Mouse (Mus musculus) urinary bladder, adult 18-20 months (tissue): ENCODE results near the gene Chst1.

Source experiments
- DNase-seq, 2 experiments: peaks; one replicate each; pipeline ENCODE4 v3.0.0; 2022; ENCODE audit warnings: low spot score in 2 of 2, mixed read lengths in 2 of 2

Chst1 gene

DNA sequence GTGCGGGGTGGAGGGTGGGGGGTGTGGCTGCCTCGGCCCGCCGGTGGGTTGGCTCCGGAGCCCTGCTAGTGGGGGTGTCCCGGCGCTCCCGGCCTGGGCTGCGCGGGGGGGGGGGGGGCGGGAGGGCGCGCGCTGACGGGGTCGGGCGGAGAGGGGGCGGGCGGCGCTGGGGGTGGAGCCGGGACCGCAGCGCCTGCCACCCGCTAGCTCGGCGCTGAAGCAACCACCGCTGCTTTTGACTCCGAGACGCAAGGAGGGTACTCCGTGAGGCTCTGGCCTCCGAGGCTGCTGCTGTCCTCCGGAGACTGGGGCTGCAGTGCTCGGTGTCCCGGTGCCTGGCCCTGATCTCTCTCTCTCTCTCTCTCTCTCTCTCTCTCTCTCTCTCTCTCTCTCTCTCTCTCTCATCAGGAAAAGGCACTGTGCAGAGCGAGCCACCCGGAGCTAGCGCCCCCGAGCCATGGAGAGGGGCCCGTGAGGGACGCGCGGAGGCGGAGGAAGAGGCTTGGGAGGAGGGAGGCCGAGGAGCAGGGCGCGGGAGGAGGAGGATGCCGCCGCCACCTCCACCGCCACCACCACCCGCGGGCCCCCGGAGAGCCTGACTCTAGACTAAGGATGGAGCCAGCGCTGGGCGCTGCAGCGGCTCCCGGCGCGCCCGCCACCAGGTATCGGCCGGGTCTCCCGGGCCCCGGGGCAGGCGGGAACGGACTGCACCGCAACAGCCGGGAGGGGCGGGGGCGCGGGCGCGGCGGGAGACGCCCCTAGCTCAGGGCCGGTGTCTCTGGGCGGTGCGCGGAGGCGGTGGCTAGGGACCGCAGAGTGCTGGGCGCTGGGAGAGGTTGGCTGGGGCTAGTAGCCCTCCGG lies at the start of gene Chst1:
Gene Chst1, plus strand, starts transcription at position 221 of the 861 bp plus-strand sequence.
- peak in 1 of 2 experiments; percentile 15 for DNase-seq

DNA sequence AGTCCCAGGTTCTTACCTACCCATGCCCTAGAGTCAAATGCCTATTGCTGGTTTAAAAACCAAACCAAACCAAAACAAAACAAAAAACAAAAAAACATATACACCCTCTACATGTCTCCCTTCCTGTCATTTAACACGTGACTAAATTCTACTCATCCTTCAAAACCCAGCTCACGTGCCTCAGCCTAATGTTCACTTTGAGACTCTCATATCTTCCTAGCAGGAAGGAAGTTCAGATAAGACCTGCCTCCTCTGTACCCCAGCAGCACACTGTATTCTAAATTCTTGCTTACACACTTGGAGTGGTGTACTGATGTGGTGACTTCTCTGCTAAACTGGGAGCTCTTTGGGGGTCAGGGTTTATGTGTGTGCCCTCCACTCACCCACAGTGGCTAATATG lies 49.5 kb upstream of the Chst1 start:
- DNase-seq = no peak

DNA sequence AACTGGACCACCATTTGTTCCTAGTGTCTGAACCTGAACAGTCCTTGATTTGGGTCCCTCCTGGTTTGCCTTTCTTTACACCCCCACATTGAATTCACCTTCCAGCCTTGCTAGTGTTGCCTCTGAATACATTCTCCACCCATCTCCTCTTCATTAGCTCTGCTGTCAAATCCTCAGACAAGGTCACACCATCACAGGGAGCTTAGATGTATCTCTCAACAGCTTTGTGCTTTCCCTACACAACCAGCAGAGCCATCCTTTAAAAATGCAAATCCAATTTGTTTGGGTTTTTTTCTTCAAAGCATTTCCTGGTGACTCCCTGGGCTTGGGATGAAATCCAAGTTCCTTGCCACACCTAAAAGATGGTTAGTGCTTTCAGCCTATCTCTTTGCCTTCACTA lies 45.0 kb upstream of the Chst1 start:
- DNase-seq = no peak

DNA sequence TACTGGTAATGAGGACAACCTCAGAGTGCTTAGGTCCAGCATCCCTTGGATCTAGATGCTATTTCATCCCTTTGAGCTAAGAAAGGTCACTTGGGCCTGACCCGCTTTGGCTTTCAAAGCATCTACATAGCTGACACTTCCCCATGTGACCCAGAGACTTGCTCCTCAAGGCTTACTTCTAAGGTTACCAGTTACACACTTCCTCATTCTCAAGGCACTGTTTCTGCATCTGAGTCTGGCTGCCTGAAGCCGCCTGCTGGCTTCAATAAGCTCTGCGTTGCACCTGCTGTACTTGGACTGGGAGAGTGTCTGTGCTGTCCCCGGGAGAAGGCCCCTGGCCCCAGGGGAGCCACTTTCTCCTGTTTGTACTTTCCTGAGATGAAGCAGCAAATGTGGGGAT lies 36.6 kb upstream of the Chst1 start:
- no peak for DNase-seq

DNA sequence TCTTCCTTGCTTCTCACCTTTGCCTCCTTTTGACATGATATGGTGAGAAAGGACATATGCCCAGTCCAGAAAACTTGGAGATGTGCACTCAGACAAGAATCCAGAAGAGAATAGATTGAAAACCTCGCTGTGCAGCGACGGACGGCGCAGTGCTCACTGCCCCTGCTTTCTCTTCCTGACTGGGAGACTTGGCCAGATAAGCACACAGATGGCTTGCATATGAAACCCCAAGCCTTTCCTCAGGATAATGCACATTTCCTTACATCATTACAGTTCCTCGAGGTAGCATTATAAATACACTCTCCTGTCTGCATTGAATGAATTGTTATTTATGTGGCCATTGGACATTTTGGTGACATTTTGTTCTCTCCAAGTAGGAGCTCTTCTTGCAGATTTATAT lies 28.9 kb upstream of the Chst1 start:
- DNase-seq = no peak

DNA sequence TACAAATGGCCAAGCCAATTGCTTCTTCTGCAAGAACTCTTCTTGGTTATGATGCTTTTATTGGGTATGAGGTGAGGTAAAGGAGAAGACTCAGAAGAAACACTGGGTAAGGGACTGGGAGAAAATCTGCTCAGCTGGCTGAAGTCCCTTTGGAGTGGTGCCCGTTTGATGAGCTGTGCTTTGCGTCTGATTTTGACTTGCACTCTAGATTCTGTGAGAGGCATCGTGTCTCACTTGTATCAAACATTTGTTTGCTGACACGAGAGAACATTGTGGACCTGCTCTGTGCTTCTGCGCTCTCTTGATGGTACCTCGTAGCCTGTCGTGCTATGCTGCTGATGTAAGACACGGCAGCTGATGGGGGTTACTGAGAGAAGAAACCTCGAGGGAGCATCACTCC lies 21.7 kb upstream of the Chst1 start:
- no peak for DNase-seq

DNA sequence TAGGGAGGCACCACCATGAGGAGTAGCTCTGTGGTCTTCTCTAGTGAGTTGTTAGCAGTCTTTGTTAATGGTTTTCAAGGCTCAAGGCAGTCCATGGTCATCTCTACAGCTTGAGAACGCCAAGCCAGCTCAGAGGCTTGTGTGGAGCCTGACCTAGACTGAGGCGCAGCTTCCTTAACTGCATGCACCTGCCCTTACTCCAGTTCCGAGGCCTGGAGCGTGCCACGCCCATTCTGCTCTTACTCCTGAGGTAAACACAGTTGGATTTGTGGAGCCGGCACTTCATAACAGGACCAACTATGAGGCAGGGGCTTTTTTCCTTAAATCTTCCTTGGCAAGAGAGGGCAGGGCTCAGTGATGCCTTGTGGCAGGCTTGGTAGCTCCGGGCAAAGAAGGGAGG lies 18.2 kb upstream of the Chst1 start:
- no peak for DNase-seq

DNA sequence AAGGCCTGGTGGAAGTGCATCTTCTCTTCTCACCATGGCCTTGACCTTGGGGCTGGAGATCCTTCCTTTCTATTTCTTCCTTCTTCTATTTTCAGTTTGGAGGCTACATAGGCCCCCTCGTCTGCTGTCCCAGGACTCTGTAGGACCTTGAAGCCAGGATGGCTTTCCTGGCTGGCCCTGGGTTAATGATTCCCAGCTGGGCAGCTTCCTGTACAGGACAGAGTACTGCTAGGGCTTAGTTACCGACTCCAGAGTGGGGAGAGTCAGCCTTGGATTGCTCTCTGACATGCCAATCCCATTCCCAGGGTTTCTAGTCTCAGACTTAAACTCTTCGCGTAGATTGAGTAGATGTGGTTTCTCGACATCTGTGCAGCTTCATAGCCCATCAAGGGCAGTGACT lies 16.9 kb upstream of the Chst1 start:
- no peak for DNase-seq

DNA sequence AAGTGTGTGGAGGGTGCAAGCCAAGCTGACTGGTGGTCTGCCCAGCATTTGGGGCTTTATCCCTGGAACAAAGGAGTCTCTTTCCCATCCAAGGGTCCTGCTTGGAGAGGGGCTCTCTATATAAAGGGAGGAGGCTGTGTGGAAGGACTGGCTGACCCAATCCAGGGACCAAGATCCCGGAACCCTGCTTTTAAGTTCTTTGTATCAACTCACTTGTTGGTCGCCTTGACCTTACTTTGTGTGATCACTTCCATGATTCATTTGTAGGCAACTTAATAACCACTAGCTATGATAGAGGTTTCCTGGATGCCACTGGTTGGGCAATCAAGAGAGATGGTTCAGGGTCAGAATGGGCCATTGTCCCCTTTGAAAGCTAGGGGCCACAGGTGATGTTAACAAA lies 11.7 kb upstream of the Chst1 start:
- no peak for DNase-seq

DNA sequence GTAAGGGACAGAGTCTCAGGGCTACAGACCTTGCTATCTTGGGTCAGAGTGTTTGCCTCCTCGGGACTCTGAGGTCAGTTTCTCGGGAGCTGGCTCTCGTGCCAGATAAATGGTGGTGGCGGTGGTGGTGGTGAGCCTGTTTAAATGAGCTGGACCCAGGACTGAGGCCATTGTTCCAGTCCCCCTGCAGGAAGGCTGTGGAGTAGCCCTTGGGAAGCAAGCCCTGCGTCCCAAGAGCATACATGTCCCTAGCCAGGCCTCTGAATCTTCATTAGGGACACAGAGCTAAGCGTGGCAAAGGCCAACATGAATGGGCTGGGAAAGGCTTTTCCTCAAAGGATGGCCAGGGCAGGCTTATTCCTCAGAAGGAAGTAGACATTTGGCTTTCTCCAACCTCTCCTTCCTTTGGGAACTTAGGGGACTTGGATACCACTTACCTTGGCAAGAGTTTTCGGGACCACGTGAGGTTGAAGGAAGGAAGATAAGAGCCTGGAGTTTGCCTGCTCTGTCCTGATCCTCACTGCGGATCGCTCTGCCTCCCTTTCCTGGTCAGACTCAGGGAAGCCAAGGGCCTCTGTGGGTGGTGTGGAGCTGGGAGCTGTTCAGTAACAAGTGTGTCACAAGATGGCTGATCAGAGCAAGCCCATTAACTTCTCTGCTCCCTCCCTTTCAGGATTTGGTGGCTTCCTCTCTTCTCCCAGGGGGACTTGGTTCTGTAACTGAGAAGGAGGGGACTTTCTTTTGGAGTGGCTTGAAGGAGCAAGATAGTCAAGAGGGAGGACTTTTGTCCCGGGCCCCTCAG lies 4.4 kb upstream of the Chst1 start:
- no peak for DNase-seq

DNA sequence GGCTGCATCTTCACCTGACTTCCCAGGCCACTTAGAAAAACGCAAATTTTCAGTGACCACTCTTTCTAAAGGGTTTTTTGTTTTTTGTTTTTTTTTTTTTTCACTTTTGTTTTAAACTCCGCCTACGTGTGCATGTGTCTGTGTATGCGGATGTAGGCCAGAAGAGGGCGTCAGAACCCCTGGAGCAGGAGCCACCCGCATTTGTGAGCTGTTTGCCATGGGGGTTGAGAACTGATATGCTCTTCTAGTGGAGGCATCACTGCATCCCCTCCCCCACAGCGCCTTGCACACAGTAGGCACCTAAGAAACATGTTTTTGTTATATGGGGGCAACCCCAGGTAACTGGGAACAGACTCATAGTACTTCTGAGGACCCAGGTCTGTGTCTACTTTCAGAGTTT lies 2.2 kb upstream of the Chst1 start:
- DNase-seq = no peak

DNA sequence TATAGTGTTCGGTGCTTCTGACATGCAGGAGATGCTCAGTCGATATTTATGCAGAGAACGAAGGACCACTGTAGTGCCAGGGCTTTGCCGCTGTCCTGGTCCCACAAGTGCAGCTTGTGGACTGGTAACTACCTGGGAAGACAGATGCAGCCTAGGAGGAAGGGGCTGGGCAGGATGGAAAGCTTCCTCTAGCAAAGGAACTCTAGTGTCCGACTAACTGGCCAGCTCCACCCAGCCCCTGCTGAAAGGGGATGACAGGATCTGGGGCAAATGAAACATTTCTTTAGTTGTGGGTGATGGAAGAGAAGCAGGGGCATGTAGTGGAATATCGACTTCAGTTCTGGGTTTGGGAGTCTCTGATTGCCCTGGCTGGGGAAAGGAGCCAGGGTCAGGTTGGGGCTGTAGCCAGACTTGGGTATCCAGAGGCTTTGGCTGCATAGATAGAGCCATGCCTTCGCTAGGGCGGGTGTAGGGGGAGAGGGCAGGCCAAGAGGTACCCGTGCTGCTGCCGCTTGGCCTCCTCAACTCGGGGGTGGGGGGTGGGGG lies 493 bp upstream of the Chst1 start:
- DNase-seq = no peak

DNA sequence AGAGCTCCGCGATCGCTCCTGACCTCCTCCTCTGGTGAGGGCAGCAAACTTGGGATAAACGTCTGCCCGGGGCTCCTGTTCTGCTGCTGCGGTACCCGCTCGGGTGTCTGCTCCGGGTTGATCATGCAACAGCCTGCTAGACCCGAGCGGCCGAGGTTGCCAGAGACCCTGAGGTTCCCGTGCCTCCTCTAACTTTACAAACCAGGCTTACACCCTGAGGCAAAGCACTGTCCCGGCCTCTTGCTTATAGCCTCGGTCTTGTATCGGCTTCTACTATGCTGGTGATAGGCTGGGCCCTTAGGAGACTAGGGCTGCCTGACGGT lies 802 bp downstream of the Chst1 start:
- no peak for DNase-seq

DNA sequence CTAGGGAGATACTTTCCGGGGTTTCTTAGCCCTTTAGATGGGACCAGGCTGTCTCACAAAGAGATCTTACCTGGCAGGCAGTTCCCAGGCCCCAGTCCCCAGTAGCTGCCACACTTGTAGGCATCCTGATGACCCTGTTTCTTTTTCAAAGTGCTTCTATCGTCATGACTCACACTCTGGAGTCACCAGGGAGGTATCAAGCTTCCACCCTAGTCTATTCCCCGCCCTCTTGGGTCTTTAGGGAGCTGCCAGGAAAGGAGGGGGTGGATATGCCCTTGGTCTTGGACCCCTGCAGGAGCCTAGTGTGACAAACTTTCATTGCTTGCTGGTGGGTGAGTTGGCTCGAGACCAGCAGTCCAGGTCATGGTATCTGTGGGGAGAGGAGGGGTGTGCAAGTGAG lies 1.7 kb downstream of the Chst1 start:
- DNase-seq = no peak

DNA sequence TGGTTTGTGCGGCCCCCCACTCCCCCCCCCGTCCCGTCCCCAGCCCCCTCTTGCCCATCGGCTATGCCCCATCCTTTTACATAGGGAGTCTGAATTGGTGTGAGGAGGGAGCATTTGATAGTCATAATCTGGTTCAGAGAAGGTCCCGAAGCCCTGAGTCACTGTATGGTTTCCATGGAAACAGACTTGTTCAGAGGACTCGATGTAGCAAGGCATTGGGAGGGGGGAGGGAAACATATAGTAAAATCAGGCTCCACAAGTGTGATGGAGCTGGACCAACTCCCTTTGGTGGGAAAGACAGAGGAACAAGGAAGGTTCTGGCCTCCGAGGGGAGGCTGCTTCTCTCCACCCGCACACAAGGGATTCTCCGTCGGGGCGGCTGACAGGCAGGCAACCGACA lies 2.6 kb downstream of the Chst1 start:
- no peak for DNase-seq

DNA sequence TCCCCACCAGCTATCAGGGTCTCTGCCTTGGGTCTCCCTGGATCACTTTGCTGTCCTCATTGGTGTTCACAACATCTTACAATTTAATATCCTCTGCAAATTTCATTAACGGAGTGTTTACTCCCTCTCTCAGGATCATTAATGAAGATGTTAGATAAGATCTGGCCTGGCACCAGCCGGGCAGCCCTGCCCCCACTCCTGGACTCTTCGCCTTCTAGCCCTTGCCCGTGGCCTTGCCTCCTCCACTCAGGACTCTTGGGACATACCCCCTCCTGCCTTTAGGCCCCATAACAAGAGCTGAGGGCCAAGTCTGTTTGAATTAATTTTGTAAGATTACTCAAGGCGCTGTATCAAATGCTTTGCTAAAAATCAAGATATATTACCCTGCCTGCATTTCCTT lies 4.1 kb downstream of the Chst1 start:
- no peak for DNase-seq

DNA sequence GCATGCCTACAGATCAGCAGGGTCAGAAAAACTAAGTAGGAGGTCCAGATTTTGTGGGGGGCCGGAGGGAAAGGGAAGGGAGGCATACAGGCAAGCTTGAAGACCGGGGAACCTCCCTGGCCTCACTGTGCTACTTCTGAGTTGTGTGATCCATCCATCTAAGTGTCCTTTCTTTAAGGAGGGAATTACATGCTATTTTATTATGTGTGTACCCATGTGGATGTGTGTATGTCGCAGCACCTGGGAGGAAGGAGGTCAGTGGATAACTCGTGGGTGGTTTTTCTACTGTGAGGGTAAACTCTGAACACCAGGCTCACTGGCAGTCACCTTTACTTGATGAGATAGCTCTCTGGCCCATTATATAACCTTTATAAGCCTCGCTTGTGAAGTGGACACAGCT lies 5.1 kb downstream of the Chst1 start:
- no peak for DNase-seq

DNA sequence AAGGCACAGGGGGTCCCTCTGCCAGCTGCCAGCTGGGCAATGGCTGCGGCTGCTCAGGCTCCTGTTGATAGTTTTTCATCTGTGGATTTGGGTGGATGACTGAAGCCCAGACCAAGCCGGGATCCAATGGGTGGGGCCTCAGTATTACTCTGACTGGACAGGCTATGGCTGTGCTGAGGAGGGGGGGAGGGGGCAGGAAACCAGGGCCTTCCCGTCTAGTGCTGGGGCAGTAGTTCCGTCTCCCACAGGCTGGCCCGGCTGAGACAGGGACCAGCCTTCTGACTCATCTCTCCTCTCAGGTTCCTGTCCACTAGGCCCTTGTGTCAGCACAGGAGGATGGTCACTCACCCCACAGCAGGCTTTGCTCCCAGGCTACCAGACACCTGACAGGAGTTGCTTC lies 6.5 kb downstream of the Chst1 start:
- DNase-seq = peak in 1 of 2 experiments; percentile 27

DNA sequence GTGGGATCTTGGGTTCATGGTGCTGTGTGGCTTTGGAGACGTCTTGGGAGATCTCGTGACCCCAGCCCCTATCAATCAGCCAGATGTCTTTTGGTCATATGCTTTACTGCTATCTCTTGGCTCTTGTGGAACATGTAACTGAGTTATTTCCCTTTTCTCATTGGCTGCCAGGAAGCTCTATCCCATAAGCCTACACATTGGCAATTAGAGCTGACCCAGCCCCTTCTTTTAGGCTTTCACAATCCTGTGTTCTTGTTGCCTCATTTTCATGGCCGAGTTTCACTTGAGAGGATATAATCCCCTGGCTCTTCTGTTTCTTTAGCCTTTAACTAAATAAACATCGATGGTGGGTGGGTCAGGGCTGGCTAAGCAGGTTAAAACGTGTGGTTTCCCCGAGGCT lies 7.6 kb downstream of the Chst1 start:
- DNase-seq = no peak

DNA sequence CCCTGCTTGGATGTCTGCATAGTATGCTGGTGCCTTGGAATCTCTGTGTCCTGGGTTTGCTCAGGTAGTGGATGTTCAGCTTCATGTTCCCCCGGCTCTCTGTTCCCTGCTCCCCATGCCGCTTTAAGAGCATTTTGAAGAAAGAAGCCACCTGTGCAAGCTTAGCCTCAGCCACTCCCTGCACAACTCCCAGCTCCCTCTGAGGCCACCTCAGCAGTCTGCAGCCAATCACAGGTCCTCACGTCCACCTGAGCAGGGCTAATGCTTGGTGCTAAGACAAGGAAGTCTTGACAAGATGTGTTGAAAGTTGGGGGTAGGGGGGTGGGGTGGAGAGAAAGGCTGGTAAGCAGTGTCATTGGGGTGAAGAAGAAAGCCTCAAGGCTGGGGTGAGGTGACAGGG lies 8.1 kb downstream of the Chst1 start:
- DNase-seq = no peak

DNA sequence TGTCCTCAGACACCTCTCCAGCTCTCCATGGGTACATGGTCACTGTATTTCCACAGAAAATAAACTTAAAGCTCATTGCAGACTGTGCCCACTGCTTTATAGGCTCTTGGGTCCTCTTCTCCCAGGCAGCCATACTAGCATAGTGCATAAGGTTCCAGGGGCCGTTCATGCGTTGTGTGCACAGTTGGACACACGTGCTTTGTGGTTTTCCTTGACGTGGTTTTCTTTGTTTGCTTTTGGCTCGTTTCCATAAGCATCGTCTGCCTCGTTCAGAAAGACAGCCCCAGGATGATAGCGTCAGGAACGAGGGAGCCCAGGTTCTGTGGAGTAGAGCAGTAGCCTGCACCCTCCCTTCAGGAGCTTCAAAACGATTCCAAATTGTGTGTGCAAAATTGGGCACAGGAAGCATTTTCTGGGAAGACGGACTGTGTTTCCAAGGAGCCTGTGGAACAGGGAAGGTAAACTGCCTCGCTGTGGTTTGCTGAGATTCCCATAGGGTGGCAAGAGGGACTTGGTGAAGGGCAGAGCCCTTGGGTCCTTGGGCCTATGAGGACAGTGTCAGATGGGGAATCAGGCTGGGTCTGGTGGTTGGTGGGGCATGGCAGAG lies 8.6 kb downstream of the Chst1 start:
- DNase-seq = no peak

DNA sequence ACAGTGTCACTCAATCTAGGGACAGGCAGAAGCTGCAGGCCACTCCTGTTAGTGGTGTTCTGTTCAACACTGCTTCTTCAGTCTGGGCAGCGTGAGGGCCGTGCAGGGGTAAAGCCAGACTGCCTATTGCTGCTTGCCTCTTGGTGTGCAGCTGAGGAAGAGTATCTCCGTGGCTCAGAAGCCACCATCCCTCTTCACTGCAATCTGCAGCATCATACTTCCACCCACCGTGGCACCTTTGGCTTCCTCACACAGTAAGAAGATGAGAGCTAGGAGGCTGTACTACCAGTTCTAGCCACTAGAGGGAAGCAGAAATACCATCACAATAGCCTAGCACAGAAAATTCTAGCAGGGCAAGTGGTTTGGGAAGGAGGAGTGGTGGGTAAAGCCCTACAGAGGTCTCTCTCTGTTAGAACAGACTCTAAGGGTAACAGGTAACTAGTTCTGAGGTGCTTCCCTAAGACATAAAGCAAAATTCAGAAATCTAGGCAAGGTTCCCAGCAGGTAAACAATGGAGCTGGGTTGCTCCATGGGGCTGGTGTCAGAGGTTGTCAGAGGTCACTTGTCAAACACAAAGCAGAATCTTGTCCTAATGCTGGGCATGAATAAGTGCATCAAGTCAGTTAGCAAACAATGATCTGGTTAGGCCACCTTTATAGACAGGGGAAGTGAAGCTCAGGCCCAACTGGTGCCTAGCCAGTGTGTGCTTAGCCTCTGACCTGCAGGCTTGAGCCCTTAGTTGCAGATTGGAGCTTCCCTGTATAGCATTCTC lies 9.5 kb downstream of the Chst1 start:
- DNase-seq = no peak
